Mouse (Mus musculus): ENCODE results near the gene Alkbh6. TPM values are rescaled to one million over a fixed set of nuclear protein-coding genes. Genes with fewer than 3 reads are reported as not detected.

Alkbh6 gene
- polyA plus RNA-seq (2014; fragmentation: Illumina TruSeq; extraction: RNeasy Lipid Tissue Mini Kit (QIAGEN cat#74804); ENCODE audit: low read depth, low replicate concordance): 44.2 TPM

GRCm38 (mm10) chr7:30308076-30309005 lies at the start of gene Alkbh6:
Gene Alkbh6 (plus strand): TSS chr7:30308717.

GRCm38 (mm10) chr7:30279951-30280669 lies 28.4 kb upstream of the Alkbh6 start, which contains the start of the genes Thap8 and Wdr62:
Gene Thap8 (plus strand): TSS chr7:30280094.
Gene Wdr62 (minus strand): TSS chr7:30280419.

GRCm38 (mm10) chr7:30291215-30292131 lies 17.0 kb upstream of the Alkbh6 start, which contains the start of gene Clip3:
Gene Clip3 (plus strand): TSS chr7:30291728.

GRCm38 (mm10) chr7:30314721-30315155 lies 6.2 kb downstream of the Alkbh6 start, which contains the start of gene Syne4:
Gene Syne4 (plus strand): TSS chr7:30314807.

GRCm38 (mm10) chr7:30321539-30322284 lies 13.2 kb downstream of the Alkbh6 start, which contains the start of gene E130208F15Rik:
Gene E130208F15Rik (plus strand): TSS chr7:30321740.

GRCm38 (mm10) chr7:30323795-30324194 lies 15.3 kb downstream of the Alkbh6 start, which contains the start of gene Sdhaf1:
Gene Sdhaf1 (minus strand): TSS chr7:30323895.

GRCm38 (mm10) chr7:30362652-30363343 lies 54.3 kb downstream of the Alkbh6 start, which contains the start of gene Lrfn3:
Gene Lrfn3 (minus strand): TSS chr7:30362772.

Other genes starting within 250 kb of the Alkbh6 start
- gene Zfp82, start 235.8 kb upstream of the Alkbh6 start, polyA plus RNA-seq (2014; fragmentation: Illumina TruSeq; extraction: RNeasy Lipid Tissue Mini Kit (QIAGEN cat#74804); ENCODE audit: low read depth, low replicate concordance): 0.60 TPM
- gene Gm26920, start 218.3 kb upstream of the Alkbh6 start, polyA plus RNA-seq (2014; fragmentation: Illumina TruSeq; extraction: RNeasy Lipid Tissue Mini Kit (QIAGEN cat#74804); ENCODE audit: low read depth, low replicate concordance): 2.0 TPM
- gene Zfp566, start 218.2 kb upstream of the Alkbh6 start, polyA plus RNA-seq (2014; fragmentation: Illumina TruSeq; extraction: RNeasy Lipid Tissue Mini Kit (QIAGEN cat#74804); ENCODE audit: low read depth, low replicate concordance): 4.6 TPM
- 33.9 TPM for gene Zfp260, start 213.9 kb upstream of the Alkbh6 start, polyA plus RNA-seq (2014; fragmentation: Illumina TruSeq; extraction: RNeasy Lipid Tissue Mini Kit (QIAGEN cat#74804); ENCODE audit: low read depth, low replicate concordance)
- 0.92 TPM for gene Zfp382, start 186.8 kb upstream of the Alkbh6 start, polyA plus RNA-seq (2014; fragmentation: Illumina TruSeq; extraction: RNeasy Lipid Tissue Mini Kit (QIAGEN cat#74804); ENCODE audit: low read depth, low replicate concordance)
- gene Zfp146, start 139.0 kb upstream of the Alkbh6 start, polyA plus RNA-seq (2014; fragmentation: Illumina TruSeq; extraction: RNeasy Lipid Tissue Mini Kit (QIAGEN cat#74804); ENCODE audit: low read depth, low replicate concordance): 33.8 TPM
- gene Cox7a1, start 124.6 kb upstream of the Alkbh6 start, polyA plus RNA-seq (2014; fragmentation: Illumina TruSeq; extraction: RNeasy Lipid Tissue Mini Kit (QIAGEN cat#74804); ENCODE audit: low read depth, low replicate concordance): 10.2 TPM
- gene Capns1, start 109.9 kb upstream of the Alkbh6 start, polyA plus RNA-seq (2014; fragmentation: Illumina TruSeq; extraction: RNeasy Lipid Tissue Mini Kit (QIAGEN cat#74804); ENCODE audit: low read depth, low replicate concordance): 381 TPM
- gene Polr2i, start 76.8 kb upstream of the Alkbh6 start, polyA plus RNA-seq (2014; fragmentation: Illumina TruSeq; extraction: RNeasy Lipid Tissue Mini Kit (QIAGEN cat#74804); ENCODE audit: low read depth, low replicate concordance): 55.6 TPM
- gene Tbcb, start 76.4 kb upstream of the Alkbh6 start, polyA plus RNA-seq (2014; fragmentation: Illumina TruSeq; extraction: RNeasy Lipid Tissue Mini Kit (QIAGEN cat#74804); ENCODE audit: low read depth, low replicate concordance): 75.0 TPM
- not detected for gene Ovol3, start 73.0 kb upstream of the Alkbh6 start, polyA plus RNA-seq (2014; fragmentation: Illumina TruSeq; extraction: RNeasy Lipid Tissue Mini Kit (QIAGEN cat#74804); ENCODE audit: low read depth, low replicate concordance)
- 1.5 TPM for gene Thap8, start 28.6 kb upstream of the Alkbh6 start, polyA plus RNA-seq (2014; fragmentation: Illumina TruSeq; extraction: RNeasy Lipid Tissue Mini Kit (QIAGEN cat#74804); ENCODE audit: low read depth, low replicate concordance)
- 18.1 TPM for gene Wdr62, start 28.3 kb upstream of the Alkbh6 start, polyA plus RNA-seq (2014; fragmentation: Illumina TruSeq; extraction: RNeasy Lipid Tissue Mini Kit (QIAGEN cat#74804); ENCODE audit: low read depth, low replicate concordance)
- gene Clip3, start 17.0 kb upstream of the Alkbh6 start, polyA plus RNA-seq (2014; fragmentation: Illumina TruSeq; extraction: RNeasy Lipid Tissue Mini Kit (QIAGEN cat#74804); ENCODE audit: low read depth, low replicate concordance): 12.2 TPM
- gene Syne4, start 6.1 kb downstream of the Alkbh6 start, polyA plus RNA-seq (2014; fragmentation: Illumina TruSeq; extraction: RNeasy Lipid Tissue Mini Kit (QIAGEN cat#74804); ENCODE audit: low read depth, low replicate concordance): 5.0 TPM
- gene E130208F15Rik, start 13.0 kb downstream of the Alkbh6 start, polyA plus RNA-seq (2014; fragmentation: Illumina TruSeq; extraction: RNeasy Lipid Tissue Mini Kit (QIAGEN cat#74804); ENCODE audit: low read depth, low replicate concordance): 1.2 TPM
- gene Sdhaf1, start 15.2 kb downstream of the Alkbh6 start, polyA plus RNA-seq (2014; fragmentation: Illumina TruSeq; extraction: RNeasy Lipid Tissue Mini Kit (QIAGEN cat#74804); ENCODE audit: low read depth, low replicate concordance): 9.0 TPM
- 1.7 TPM for gene Lrfn3, start 54.1 kb downstream of the Alkbh6 start, polyA plus RNA-seq (2014; fragmentation: Illumina TruSeq; extraction: RNeasy Lipid Tissue Mini Kit (QIAGEN cat#74804); ENCODE audit: low read depth, low replicate concordance)
- 114 TPM for gene Tyrobp, start 105.0 kb downstream of the Alkbh6 start, polyA plus RNA-seq (2014; fragmentation: Illumina TruSeq; extraction: RNeasy Lipid Tissue Mini Kit (QIAGEN cat#74804); ENCODE audit: low read depth, low replicate concordance)
- 4.5 TPM for gene Hcst, start 111.1 kb downstream of the Alkbh6 start, polyA plus RNA-seq (2014; fragmentation: Illumina TruSeq; extraction: RNeasy Lipid Tissue Mini Kit (QIAGEN cat#74804); ENCODE audit: low read depth, low replicate concordance)
- gene Nfkbid, start 113.0 kb downstream of the Alkbh6 start, polyA plus RNA-seq (2014; fragmentation: Illumina TruSeq; extraction: RNeasy Lipid Tissue Mini Kit (QIAGEN cat#74804); ENCODE audit: low read depth, low replicate concordance): 1.9 TPM
- gene Aplp1, start 136.8 kb downstream of the Alkbh6 start, polyA plus RNA-seq (2014; fragmentation: Illumina TruSeq; extraction: RNeasy Lipid Tissue Mini Kit (QIAGEN cat#74804); ENCODE audit: low read depth, low replicate concordance): 2.8 TPM
- gene Kirrel2, start 149.0 kb downstream of the Alkbh6 start, polyA plus RNA-seq (2014; fragmentation: Illumina TruSeq; extraction: RNeasy Lipid Tissue Mini Kit (QIAGEN cat#74804); ENCODE audit: low read depth, low replicate concordance): not detected
- not detected for gene Nphs1, start 149.6 kb downstream of the Alkbh6 start, polyA plus RNA-seq (2014; fragmentation: Illumina TruSeq; extraction: RNeasy Lipid Tissue Mini Kit (QIAGEN cat#74804); ENCODE audit: low read depth, low replicate concordance)
- gene Prodh2, start 184.9 kb downstream of the Alkbh6 start, polyA plus RNA-seq (2014; fragmentation: Illumina TruSeq; extraction: RNeasy Lipid Tissue Mini Kit (QIAGEN cat#74804); ENCODE audit: low read depth, low replicate concordance): not detected
- 11.2 TPM for gene Arhgap33, start 226.3 kb downstream of the Alkbh6 start, polyA plus RNA-seq (2014; fragmentation: Illumina TruSeq; extraction: RNeasy Lipid Tissue Mini Kit (QIAGEN cat#74804); ENCODE audit: low read depth, low replicate concordance)
- 19.1 TPM for gene Hspb6, start 243.5 kb downstream of the Alkbh6 start, polyA plus RNA-seq (2014; fragmentation: Illumina TruSeq; extraction: RNeasy Lipid Tissue Mini Kit (QIAGEN cat#74804); ENCODE audit: low read depth, low replicate concordance)
- 13.6 TPM for gene Proser3, start 243.6 kb downstream of the Alkbh6 start, polyA plus RNA-seq (2014; fragmentation: Illumina TruSeq; extraction: RNeasy Lipid Tissue Mini Kit (QIAGEN cat#74804); ENCODE audit: low read depth, low replicate concordance)

Data from adipose tissue, adult 10 weeks (tissue).